Mouse (Mus musculus) forebrain, postnatal 0 days (tissue): ENCODE measurements at regions not wholly inside any gene's neighbourhood (a gene's known extent, or its start where the extent isn't known, plus 50 kb on each side); places are given as distances from the start of the nearest gene placed in this dataset.

Experiments used
- ATAC-seq: fragments of 200-750 bp; cut with Nextera tagmentation; 2 replicates; pipeline ENCODE4 v1.8.0; 2017; ENCODE audit warnings: mild to moderate bottlenecking, moderate library complexity
- DNase-seq: peaks from one replicate; pipeline ENCODE4 v3.0.0-alpha.2; 2015
- H3K27ac ChIP-seq: fragments of 300-500 bp; sonication (generic); 2 replicates; pipeline ENCODE4 v1.5.1; 2014; ENCODE audit warnings: low read depth, mild to moderate bottlenecking, antibody characterized with exemption, low read length, moderate library complexity, mixed read lengths
- H3K27me3 ChIP-seq: fragments of 300-500 bp; sonication (generic); 2 replicates; pipeline ENCODE4 v1.6.1; 2014; ENCODE audit warnings: mild to moderate bottlenecking, low read length, mixed read lengths; ENCODE audit not compliant: insufficient read depth
- H3K36me3 ChIP-seq: fragments of 300-500 bp; sonication (generic); 2 replicates; pipeline ENCODE4 v1.6.1; 2014; ENCODE audit warnings: mild to moderate bottlenecking, moderate library complexity; ENCODE audit not compliant: insufficient read depth
- H3K4me1 ChIP-seq: fragments of 300-500 bp; sonication (generic); 2 replicates; pipeline ENCODE4 v1.6.1; 2014; ENCODE audit warnings: antibody characterized with exemption; ENCODE audit not compliant: insufficient read depth
- H3K4me2 ChIP-seq: fragments of 300-500 bp; sonication (generic); 2 replicates; pipeline ENCODE4 v1.6.1; 2014; ENCODE audit warnings: low read depth, mild to moderate bottlenecking, moderate library complexity
- H3K4me3 ChIP-seq: fragments of 300-500 bp; sonication (generic); 2 replicates; pipeline ENCODE4 v1.5.1; 2014; ENCODE audit warnings: low read depth, low read length, mixed read lengths
- H3K9ac ChIP-seq: fragments of 300-500 bp; sonication (generic); 2 replicates; pipeline ENCODE4 v1.6.1; 2014; ENCODE audit warnings: mild to moderate bottlenecking
- H3K9me3 ChIP-seq: fragments of 300-500 bp; sonication (generic); 2 replicates; pipeline ENCODE4 v1.6.1; 2016; ENCODE audit warnings: low read length
- CTCF ChIP-seq: sonication (generic); IDR thresholded peaks from 2 replicates; pipeline ENCODE4 v1.5.1; 2016; ENCODE audit warnings: antibody characterized with exemption, control low read depth, low read depth
- WGBS: fragments of 180-500 bp; shearing (Covaris S2); extraction: QIAGEN DNeasy Blood & Tissue Kit; methylation state at CpG from one replicate; pipeline ENCODE4 v1.1.7; 2014; 5-methylcytosine and 5-hydroxymethylcytosine counted together

- no peak for TF ChIP-seq CTCF
- Histone ChIP-seq H3K9ac (no peak overlapping the region), H3K27ac (no peak overlapping the region), H3K4me3 (no peak overlapping the region), H3K4me2 (no peak overlapping the region), H3K36me3 (no peaks in the 10 kb centered on the region), H3K27me3 (no peaks in the 10 kb centered on the region), H3K4me1 (no peaks in the 10 kb centered on the region), H3K9me3 (no peaks in the 10 kb centered on the region)
- 69% methylated on average over 3 of the region's 3 CpGs for WGBS
- DNase-seq (no peak), ATAC-seq (no peak)
These were observed 239.6 kb upstream of the Cdyl start for GRCm38 (mm10) chr13:35420076-35420475.

- Histone ChIP-seq H3K9me3 (no peaks in the 10 kb centered on the region), H3K9ac (no peak overlapping the region), H3K4me1 (no peaks in the 10 kb centered on the region), H3K4me3 (no peak overlapping the region), H3K27ac (no peak overlapping the region), H3K27me3 (no peaks in the 10 kb centered on the region), H3K36me3 (no peaks in the 10 kb centered on the region), H3K4me2 (no peak overlapping the region)
- ATAC-seq (no peak), DNase-seq (no peak)
- no peak for TF ChIP-seq CTCF
- 81% methylated on average over 4 of the region's 4 CpGs for WGBS
These were observed 233.6 kb upstream of the Cdyl start for GRCm38 (mm10) chr13:35426061-35426460.

DNA sequence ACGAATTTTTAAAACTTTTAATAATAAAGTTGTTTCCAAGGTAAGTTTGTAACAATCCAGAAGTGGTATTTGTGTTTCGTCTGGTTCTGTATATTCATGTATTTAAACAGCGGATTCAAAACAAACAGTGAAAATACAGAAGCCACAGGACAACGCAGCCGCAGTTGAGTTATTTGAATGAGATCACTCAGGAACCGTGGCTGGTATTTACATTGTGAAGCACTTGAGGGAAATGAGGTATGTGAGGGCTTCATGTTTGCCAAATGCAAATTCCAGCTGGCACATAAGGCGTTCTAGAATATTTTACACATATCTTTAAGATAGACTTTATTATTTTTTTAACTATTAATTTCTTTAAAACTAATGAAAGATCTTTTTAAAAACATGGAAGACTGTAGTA, 224.5 kb upstream of the Cdyl start:
- no peaks in the 10 kb centered on the region for H3K9me3 ChIP-seq
- no peak overlapping the region for H3K4me2 ChIP-seq
- no peak for TF ChIP-seq CTCF
- ATAC-seq, result no peak
- H3K27ac ChIP-seq, result no peak overlapping the region
- no peaks in the 10 kb centered on the region for H3K36me3 ChIP-seq
- no peak overlapping the region for H3K4me3 ChIP-seq
- no peaks in the 10 kb centered on the region for H3K4me1 ChIP-seq
- no peaks in the 10 kb centered on the region for H3K27me3 ChIP-seq
- no peak for DNase-seq
- no peak overlapping the region for H3K9ac ChIP-seq
- 64% methylated on average over 7 of the region's 7 CpGs for WGBS

DNA sequence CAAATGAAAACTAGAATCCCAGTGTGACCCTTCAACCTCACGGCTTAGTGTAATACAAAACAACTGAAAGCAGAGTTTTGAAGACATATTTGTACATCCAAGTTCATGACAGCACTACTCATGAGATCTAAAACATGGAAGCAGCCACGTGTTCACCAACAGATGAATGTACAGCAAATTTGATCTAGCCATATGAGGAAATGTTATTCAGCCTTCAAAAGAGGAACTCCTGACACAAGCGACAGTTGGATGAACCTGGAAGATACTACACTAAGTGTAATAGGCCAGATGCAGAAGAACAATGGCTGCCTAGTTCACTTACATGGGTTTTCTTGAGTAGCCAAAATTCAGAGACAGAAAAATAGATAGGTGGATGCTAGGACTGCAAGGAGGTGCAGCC, 212.0 kb upstream of the Cdyl start:
- TF ChIP-seq CTCF, result no peak
- Histone ChIP-seq H3K27me3 (no peaks in the 10 kb centered on the region), H3K4me1 (no peaks in the 10 kb centered on the region), H3K27ac (no peak overlapping the region), H3K9ac (no peak overlapping the region), H3K36me3 (no peaks in the 10 kb centered on the region), H3K4me2 (no peak overlapping the region), H3K4me3 (no peak overlapping the region), H3K9me3 (no peaks in the 10 kb centered on the region)
- WGBS, result 81% methylated on average over 3 of the region's 3 CpGs
- ATAC-seq (no peak), DNase-seq (no peak)

GRCm38 (mm10) chr13:35452420-35452819, 207.2 kb upstream of the Cdyl start:
- H3K9me3 ChIP-seq, result no peaks in the 10 kb centered on the region
- no peak overlapping the region for H3K27ac ChIP-seq
- H3K4me2 ChIP-seq, result no peak overlapping the region
- no peaks in the 10 kb centered on the region for H3K36me3 ChIP-seq
- TF ChIP-seq CTCF, result no peak
- no peak overlapping the region for H3K4me3 ChIP-seq
- no peak overlapping the region for H3K9ac ChIP-seq
- DNase-seq (no peak), ATAC-seq (no peak)
- no peaks in the 10 kb centered on the region for H3K4me1 ChIP-seq
- no peaks in the 10 kb centered on the region for H3K27me3 ChIP-seq
- WGBS, result 100% methylated on average over 1 of the region's 1 CpGs

- peak; percentile 47 for ATAC-seq
These were observed 206.3 kb upstream of the Cdyl start for GRCm38 (mm10) chr13:35453222-35453914.

GRCm38 (mm10) chr13:35460051-35460450, 199.6 kb upstream of the Cdyl start:
- Histone ChIP-seq H3K4me2 (no peak overlapping the region), H3K9me3 (no peaks in the 10 kb centered on the region), H3K9ac (no peak overlapping the region), H3K4me3 (no peak overlapping the region), H3K4me1 (no peaks in the 10 kb centered on the region), H3K27ac (no peak overlapping the region), H3K36me3 (no peaks in the 10 kb centered on the region), H3K27me3 (no peaks in the 10 kb centered on the region)
- 63% methylated on average over 1 of the region's 1 CpGs for WGBS
- TF ChIP-seq CTCF, result no peak
- ATAC-seq (no peak), DNase-seq (no peak)

More at GRCm38 (mm10) chr13:35453222-35453914, 206.3 kb upstream of the Cdyl start:
- TF ChIP-seq CTCF, result no peak
- Histone ChIP-seq H3K36me3 (no peaks in the 10 kb centered on the region), H3K4me3 (no peak overlapping the region), H3K9ac (no peak overlapping the region), H3K9me3 (no peaks in the 10 kb centered on the region), H3K27ac (no peak overlapping the region), H3K27me3 (no peaks in the 10 kb centered on the region), H3K4me1 (no peaks in the 10 kb centered on the region), H3K4me2 (no peak overlapping the region)
- 68% methylated on average over 2 of the region's 2 CpGs for WGBS
- peak; percentile 13 for DNase-seq
